Mouse (Mus musculus): ENCODE data around the gene Hist1h3g.
A peak's percentile ranks its signal among the peaks of the same experiment; 100 is the strongest.

The Hist1h3g gene

DNA sequence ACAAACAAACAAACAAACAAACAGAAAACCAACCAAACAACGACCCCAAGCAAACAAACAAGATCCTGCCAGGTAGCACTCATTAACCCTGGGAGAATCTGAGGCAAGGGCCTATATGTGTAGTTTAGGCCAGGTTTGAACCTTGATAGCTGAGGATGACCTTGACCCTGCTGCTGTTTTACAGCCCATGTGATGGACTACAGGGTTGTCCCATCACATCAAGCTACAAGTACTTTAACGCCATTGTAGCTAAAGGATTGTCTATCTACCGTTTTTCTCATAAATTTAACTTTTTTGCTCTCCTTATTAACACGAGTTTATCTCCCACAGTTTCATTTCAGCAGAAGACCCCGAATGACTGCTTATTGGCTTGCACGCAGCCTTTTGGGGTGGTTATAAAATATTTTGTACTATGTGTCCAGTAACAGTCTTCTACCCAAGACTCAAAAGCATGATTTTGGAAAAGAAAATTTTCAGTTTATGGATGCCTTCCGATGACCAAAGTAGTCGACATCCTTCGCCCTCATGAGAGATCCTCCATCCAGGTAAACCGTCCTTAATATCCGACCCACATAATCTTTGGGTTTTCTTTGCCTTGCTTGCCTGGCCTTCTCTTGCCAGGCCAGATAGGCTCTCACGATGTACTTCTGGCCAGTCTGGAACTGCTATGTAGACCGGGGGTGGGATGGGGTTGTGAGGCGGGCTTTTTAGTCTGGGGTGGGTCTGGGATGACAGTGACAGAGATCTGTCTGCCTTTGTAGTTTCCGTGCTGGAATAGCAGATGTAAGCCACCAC is 19.2 kb upstream of the Hist1h3g start:
- no peak for DNase-seq

DNA sequence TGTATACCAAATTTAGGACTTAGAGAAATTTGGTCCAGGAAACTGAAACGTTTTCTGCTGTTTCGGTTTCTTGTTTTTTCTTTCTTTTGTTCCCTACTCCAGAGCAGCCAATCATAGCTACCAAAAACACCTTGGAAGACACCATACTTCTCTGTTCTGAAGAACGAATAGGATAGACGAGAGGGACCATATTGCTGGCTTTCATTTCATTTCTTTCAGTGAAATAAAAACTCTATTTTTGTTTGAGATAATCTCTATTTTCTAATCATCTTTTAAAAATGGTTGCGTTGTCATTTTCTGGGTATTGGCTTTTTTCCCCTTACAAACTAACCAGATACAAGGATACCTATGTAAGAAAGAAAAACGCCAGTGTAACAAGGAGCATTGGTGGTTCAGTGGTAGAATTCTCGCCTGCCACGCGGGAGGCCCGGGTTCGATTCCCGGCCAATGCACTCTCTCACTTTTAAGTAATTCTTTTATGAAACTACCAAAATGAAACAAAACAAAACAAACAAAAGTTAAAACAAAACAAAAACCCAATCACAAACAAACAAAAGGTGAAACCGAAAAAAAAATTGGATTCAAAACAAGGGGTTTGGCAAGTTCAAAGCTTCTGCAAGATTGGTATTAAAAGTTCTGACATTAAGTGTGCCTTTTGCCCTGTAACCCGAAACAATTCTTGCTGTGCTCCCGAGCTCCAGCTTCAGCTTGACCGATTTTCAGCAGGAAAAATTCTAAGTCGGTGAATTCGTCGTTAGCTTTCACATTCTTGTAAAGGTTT is 18.2 kb upstream of the Hist1h3g start:
- peak; percentile 78 to 89 for DNase-seq

DNA sequence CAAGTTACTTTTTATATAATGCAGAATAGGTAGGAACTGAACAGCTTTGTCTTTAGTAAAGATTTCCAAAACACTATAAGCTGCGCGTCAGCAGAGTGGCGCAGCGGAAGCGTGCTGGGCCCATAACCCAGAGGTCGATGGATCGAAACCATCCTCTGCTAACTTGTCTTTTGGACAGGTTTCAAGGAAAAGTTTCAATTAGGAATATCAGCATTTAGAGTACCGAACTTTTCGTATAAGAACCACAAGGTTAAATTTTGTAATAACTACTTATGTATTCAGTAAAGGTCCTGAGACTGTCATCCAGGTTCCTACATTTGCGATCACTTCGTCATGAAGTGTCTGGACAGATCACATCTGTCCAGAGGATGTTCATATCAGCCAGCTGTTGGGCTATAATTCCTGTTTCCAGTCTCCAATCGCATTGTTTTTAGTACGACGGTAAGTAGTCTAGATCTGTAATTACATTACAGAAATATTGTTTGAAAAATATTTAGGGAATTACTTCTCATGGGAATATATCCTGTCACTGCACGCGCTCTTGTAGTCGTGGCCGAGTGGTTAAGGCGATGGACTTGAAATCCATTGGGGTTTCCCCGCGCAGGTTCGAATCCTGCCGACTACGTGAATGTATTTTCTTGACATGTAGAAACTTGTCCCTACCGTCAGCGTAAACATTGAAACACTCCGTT is 17.5 kb upstream of the Hist1h3g start:
- DNase-seq = peak; percentile 89 to 90

DNA sequence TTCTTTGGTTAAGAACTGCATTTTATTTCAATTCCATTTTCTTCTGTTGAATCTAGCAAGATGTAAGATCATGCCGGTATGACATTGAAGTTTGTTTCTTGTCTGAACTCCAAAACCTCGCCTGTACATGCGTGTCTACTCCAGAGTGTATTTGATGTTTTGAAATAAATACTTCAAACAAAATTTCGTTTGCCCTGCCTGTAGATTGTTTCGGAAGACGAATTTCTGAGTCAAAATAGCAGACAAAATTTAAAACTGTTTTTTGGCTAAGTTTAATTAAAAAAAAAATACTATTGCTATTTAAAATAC is 17.0 kb upstream of the Hist1h3g start:
- DNase-seq = no peak

GRCm38 (mm10) chr13:23518885-23519284 is 16.3 kb upstream of the Hist1h3g start:
- DNase-seq = peak; percentile 74 to 77

- peak; percentile 76 to 79 for DNase-seq
These were observed 15.8 kb upstream of the Hist1h3g start for GRCm38 (mm10) chr13:23519416-23519815.

DNA sequence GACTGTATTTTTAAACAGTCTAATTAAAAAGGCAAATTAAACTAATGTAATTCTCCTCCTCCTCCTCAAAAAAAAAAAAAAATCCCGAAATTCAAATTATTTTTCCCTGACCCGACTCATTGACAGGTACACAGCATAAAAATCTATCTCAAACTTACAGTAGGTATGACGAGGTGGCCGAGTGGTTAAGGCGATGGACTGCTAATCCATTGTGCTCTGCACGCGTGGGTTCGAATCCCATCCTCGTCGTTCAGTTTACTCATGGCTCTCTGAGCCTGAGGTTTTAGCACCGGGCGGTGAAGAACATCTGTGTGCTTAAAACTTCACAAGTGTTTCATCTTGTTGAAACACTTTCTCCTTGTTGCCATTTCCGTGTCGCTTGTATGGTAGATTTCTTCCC is 13.5 kb upstream of the Hist1h3g start:
- DNase-seq = peak; percentile 74 to 82

DNA sequence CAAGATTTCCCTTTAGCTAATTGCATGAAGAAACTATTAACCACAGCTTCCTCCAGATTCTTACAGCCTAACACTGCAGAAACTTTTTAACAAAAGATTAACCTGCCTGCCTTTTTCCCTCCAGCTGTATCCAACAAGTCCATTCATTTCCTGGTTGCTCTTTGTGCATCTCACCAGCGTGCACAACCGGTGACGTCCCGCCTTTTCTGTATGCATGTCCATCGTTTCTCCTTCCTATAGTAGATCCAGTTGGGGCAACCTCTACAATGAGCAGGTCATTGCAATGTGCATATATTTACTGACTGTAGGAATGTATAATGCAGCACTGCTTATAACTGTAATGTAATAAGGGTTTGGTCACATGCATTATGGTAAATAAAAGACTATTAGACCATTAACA is 11.2 kb upstream of the Hist1h3g start:
- DNase-seq = no peak

- peak; percentile 60 to 82 for DNase-seq
These were observed 10.6 kb upstream of the Hist1h3g start for GRCm38 (mm10) chr13:23524654-23525053.

DNA sequence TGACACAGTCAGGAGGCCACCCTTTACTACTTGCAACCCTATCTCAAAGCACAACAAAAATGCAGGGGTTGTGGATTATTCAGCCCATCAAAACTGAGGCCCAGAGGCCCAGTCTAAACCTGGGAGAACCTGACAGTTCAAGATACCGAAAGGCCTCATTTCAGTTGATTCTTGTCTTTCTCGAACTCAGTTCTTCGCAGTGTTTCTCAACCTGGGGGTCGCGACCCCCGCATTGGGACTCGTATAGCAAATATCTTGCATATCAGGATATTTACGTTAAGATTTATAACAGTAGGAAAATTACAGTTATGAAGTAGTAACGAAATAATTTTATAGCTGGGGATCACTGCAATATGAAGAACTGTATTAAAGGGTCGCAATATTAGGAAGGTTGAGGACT is 9.3 kb upstream of the Hist1h3g start:
- peak in 1 of 2 experiments; percentile 7 for DNase-seq

GRCm38 (mm10) chr13:23526312-23526711 is 8.9 kb upstream of the Hist1h3g start:
- DNase-seq = peak; percentile 90 to 91

GRCm38 (mm10) chr13:23529005-23529404 is 6.2 kb upstream of the Hist1h3g start:
- no peak for DNase-seq

- no peak for DNase-seq
These were observed 5.6 kb upstream of the Hist1h3g start for GRCm38 (mm10) chr13:23529480-23530165.

DNA sequence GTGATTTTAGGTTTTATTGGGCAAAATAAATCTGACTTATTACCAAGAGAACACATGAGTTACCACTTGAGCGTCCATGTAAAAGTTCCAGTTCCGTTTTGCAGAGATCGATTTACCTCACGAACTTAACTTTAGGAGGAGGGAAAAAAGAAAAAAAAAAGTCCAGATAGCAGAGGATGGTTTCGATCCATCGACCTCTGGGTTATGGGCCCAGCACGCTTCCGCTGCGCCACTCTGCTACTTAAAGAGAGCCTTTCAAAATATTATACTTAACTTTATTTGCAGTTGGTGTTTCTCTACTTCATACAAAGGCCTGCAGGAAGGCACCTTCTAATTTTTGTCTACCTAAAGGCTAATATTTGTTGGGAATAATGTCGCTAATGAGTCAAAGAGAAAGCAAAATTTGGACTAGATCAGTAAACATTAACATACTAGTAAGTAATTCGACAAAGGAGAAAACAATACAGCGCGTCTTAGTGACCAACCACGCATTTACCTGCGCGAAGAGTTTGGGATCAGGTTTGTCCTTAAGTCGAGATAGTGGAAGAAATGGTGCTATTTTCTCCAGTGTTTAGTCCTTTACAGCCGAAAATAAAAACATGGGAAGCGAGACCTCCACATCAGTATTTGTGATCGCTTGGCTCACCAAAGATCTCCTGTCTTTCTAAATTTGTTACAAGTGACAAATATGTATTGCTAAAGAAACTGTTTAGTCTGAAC is 4.9 kb upstream of the Hist1h3g start:
- peak; percentile 58 to 66 for DNase-seq

- peak; percentile 95 to 98 for DNase-seq
These were observed 4.0 kb upstream of the Hist1h3g start, which contains the start of gene Hist1h4h for GRCm38 (mm10) chr13:23530901-23531875. Gene Hist1h4h, plus strand, starts transcription at chr13:23531050.

DNA sequence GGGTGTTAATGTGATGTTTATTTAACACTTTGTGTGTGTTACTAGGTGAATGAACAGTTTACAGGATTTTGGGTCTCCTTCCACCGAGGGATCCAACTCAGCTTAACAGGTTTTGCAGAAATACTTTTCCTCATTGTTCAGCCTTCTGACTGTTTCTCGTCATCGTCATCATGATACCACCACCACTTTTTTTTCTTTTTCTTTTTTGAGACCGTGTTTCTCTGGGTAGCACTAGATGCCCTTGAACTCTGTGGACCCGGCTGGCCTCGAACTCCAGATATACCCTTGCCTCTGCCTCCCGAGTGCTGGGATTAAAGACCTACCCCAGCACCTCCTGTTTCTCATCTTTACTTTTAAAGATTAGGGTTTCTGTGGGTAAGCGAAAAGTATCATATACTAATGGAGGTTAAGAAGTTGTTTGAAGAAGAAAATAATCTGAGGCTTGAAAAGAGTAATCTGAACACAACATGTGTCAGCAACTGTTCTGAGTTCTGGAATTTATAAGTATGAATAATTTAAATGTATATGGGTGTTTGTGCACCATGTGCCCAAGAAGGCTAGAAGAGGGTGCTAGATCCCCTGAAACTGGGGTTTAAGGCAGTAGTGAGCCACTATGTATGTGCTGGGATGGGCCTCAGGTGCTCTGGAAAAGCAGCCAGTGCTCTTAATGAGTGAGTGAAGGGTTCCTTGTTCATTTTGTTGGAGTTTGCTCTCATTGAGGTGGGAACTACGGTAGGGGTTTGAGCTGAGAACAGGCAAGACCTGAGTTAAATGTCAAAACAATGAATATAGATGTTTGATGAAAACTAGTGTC is 2.8 kb upstream of the Hist1h3g start:
- DNase-seq = no peak

- peak; percentile 70 to 75 for DNase-seq
These were observed 1.5 kb upstream of the Hist1h3g start, which contains the start of gene Hist1h2af for GRCm38 (mm10) chr13:23533560-23534367. Gene Hist1h2af, plus strand, starts transcription at chr13:23533906.

- DNase-seq = no peak
These were observed 672 bp upstream of the Hist1h3g start for GRCm38 (mm10) chr13:23534368-23535131.
